Mouse (Mus musculus) left cerebral cortex, adult 9 months (tissue): Measurements from ENCODE around the gene Acot6.

Experiments used
- DNase-seq, 2 experiments: peaks; one replicate each; pipeline ENCODE4 v3.0.0; 2022; ENCODE audit warnings: low spot score in 2 of 2

The Acot6 gene

DNA sequence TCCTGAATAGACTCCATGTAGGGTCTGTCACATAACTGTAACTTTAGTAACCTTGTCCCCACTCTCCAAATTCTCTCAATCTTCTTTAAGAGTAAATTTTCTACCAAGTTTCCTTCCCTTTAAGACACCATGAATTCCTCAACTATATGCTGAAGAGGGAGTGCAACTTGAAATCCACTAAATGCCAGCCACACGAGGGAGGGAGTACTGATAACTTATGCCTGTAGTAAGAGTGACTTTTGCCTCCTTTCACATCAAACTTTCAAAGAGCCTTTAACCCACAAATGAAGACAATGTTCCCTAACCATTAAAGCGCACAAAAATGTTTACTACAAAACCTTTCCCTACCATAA, 1.0 kb downstream of the Acot6 start:
- DNase-seq: no peak

DNA sequence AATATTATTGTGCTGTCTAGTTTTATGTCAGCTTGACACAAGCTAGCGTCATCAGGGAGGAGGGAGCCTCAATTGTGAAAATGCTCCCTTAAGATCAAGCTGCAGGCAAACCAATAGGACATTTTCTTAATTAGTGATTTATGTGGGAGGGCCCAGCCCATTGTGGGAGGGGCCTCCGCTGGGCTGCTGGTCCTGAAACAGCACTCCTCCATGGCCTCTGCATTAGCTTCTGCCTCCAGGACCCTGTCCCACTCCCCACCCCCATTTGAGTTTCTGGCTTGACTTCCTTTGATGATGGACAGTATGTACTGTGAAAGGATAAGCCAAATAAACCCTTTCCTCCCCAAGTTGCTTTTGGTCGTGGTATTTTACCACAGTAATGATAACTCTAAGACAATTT, 6.6 kb downstream of the Acot6 start:
- no peak for DNase-seq

DNA sequence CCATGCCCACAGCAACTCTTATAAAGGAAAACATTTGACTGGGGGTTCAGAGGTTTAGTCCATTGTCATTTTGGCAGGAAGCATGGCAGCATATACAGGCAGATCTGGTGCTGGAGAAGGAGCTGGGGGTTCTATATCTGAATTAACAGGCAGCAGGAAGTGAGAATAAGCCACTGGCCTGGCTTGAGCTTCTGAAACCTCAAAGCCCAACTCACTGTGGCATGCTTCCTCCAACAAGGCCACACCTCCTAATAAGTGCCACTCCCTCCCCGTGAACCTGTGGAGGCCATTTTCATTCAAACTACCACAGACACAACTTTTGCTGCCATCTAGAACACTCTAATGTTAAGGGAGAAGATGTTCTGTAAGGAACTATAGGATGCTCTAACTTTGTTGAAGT, 7.2 kb downstream of the Acot6 start:
- no peak for DNase-seq

DNA sequence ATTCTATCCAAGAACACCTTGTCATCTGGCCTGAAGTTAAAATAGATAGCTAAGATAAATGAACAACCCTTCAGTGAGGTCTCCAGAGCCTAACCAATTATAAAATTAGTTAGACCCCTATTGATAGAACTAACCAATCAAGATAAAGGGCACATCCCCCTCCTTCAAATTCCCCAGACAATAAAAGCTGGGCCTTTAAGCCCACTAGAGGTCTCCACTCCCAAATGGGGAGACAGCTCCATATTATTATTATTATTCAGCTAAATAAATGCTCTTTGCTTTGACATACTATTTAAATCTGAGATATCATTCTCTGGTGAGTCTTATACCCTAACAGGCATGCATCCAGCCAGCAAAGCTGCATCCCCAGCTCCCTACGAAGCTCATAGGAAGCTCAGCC, 9.5 kb downstream of the Acot6 start:
- DNase-seq: no peak

DNA sequence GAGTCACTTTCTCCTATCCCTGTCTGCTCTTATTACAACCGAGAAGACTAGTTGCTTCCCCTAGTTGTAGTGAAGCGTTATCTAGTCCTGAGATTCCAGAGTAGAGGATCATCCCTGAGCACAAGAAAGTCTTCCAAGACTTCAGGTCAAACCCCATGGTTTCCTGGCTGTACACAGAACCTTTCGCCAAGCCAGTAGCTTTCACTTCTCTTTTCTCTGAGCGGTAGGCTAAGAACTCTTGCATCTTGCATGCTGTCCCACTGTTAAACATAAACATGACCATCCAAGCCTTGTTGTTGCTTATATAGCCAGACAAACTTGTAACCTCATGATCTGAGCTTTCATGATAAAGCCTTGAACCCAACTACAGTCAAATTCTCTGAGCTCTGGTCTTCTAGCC, 10.4 kb downstream of the Acot6 start:
- DNase-seq: no peak

DNA sequence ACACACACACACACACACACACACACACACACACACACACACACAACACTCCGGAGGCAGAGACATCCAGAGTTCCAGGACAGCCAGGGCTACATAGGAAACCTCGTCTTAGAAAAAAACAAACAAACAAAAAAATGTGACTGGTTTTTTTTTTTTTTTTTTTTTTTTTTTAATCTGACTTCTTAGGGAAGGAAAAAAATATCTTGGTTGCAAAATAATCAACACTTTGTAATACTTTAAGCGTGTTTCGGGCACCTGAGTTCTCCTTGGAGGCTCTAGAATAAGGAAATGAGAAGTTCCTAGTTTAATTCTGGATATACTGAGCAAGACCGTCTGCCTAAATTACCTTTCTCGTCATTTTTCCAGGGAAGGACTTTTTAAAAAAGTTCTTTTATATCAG, 13.2 kb downstream of the Acot6 start:
- no peak for DNase-seq

DNA sequence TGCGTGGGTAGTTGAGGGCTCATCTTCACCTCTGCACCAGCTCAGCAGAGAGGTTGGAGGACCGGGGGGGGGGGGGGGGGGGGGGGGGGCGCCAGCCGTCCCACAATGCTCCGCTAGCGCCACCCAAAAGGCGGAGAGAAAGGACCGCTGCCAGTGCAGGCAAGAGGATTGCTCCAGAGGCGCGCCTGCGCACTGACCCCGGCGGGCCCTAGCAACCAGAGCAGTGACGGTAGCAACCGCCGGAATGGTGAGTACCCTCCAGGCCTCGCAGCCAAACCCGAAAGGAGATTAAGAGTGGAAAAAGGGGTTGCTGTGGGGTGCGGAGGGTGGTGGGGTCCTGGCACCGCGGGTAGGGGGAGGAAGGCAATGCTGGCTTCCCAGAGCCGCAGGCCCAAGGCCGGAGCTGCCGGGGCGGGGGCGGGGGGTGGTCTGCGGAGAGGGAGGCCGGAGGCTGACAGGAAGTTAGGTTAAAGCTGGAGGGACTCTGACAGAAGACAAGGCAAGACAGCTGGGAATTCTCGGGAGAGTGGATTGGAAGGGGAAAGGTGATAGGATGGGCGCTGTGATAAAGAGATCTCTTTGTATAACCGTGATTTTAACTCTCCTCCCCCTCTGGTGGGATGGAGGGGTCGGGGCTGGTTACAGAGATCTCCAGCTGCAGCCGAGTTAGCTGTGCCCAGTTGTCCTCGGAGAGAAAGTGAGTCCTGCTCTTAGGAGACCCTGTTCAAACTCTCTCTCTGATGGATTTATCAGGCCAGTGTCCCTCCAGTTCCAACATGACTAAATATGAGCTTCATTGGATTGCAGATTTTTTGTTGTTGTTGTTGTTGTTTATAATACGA, 13.9 kb downstream of the Acot6 start, which contains the start of gene Dnal1:
TSS of gene Dnal1 (plus strand) at position 214 of the 842 bp plus-strand sequence.
- peak; percentile 47 to 86 for DNase-seq

DNA sequence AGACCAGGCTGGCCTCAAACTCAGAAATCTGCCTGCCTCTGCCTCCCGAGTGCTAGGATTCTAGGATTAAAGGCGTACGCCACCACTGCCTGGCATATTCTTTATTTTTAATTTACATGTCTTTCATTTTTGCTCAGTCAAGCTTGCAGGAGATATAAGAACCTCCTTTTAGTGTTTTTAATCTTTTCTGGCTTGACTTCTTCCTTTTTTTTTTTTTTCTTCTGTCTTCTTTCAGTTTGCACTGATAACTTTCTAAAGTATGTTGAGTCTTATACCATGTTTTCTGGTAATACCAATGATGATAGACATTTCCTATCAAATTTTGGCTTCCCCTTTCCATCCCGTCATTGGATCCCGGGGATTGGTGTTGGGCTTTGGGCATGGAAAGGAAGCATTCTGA, 19.1 kb downstream of the Acot6 start:
- DNase-seq: no peak

DNA sequence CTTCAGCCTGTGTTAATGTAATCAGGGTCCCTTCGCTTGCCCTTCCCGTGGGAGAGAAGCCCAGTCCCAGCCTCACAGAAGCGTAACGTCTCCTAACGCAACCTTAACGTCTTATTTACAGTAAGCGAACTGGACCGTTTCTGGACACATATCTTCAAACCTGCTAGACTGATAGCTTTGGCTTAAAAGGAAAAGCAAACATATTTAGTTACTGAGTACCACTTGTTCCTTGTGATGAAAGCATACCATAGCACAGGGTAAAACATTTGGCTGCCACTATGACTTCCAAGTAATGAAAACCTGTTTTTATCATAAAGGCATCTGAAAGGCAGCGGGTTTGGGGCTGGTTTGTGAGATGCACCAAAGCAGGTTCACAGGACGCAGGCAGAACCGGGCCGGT, 25.4 kb downstream of the Acot6 start:
- DNase-seq: no peak

DNA sequence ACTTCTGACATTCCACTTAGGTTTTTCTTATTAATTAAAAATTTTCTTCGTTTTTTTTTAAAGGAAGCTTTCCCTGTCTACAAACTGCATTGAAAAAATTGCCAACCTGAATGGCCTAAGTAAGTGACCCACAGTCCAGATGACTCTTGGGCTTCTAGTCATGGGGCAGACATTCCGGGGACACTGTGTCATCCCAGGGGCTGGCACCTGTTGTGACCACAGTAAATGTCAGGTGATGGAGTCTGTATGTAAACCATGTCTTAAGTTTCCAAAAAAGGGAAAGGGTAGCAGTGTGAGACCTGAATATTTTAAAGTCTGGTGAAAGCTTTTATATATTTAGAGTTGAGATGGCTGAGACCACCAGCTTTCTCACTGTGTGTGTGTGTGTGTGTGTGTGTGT, 26.4 kb downstream of the Acot6 start:
- DNase-seq: no peak

DNA sequence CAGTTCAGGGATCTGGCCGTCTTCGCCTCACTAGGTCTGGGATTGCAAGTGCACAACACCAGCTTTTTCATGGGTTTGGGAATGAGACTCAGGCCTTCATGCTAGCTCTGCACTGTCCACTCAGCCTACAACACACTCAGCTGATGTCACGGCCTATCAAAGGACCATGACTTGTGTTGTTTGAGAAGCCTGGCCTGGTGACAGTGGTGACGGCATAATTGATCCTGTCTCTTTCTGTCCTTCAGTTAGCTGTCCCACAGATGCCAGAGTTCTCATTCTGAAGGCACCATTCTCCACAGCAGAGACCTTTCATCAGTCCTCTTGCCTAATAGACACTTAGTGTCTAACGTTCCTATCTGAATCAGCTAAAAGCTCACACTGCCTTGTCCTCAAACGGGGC, 28.1 kb downstream of the Acot6 start:
- DNase-seq: peak in 1 of 2 experiments; percentile 33

DNA sequence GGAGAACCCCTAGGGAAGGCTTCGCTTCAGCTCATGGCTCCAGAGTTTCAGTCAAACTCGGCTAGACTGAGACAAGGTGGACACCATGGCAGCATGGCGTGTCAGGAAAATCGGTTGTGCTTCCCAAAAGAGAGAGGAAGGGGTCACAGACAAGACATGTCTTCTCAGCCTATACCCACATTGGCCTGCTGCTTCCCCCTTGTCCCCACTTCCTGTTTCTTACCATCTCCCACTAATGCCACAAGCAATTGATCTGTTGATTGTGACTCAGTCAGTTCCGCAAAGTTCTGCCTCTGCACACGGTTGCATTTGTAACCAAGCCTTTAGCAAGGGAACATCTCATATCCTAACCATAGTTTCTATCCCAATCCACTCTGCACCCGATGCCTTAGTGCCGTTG, 29.5 kb downstream of the Acot6 start:
- DNase-seq: no peak

DNA sequence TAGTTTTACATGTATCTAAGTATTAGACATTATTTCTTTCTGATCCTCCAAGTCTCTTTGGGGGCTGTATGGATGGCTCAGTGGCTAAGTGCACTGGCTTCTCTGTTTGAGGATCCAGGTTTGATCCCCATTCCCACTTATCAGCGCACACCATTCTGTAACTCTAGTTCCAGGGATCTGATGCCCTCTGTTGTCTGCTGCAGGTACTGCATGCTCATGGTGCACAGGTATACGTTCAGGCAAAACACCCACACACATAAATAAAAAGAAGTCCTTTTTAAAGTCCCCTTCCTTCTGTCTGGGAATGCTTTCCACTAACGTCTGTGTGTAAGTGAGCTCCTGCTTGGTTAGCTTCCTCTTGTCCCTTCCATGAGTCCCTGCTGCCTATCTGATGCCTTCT, 31.8 kb downstream of the Acot6 start:
- no peak for DNase-seq

DNA sequence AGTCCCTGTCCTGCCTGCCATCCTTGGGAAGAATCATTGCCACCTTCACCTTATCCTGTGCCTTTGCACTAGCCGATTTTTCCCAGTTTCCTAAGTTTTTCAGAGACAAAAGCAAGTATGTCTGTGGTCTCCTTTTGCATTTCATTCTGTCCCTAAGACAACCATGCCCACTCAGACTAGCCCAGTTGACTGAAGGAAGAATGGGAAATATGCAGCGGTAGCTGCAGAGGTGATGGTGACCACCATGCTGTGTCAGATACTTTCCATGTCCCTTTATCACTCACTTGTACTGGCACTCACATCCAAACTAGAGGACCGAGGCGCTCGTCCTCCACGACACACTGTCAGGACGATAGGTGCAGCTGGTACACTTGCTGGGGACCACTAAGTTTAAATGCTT, 36.7 kb downstream of the Acot6 start:
- DNase-seq: no peak

DNA sequence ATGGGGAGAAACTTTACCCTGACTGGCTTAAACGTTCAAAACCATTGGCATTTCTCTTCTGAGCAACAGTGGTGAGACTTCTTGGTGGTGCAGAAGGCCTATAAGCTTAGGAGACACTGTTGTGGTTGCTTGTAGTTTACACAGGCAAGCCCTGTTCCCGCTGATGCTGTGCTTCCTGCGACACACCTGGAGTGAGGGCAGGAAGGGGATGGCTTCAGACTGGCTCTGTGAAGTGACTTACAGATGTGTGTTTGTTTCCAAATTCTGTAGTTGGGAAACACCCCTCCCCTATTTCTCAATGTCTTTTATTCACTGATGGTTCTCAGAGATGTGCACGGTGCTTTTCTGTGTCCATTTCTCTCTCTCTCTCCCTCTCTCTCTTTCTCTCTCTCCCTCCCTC, 39.7 kb downstream of the Acot6 start:
- DNase-seq: no peak

DNA sequence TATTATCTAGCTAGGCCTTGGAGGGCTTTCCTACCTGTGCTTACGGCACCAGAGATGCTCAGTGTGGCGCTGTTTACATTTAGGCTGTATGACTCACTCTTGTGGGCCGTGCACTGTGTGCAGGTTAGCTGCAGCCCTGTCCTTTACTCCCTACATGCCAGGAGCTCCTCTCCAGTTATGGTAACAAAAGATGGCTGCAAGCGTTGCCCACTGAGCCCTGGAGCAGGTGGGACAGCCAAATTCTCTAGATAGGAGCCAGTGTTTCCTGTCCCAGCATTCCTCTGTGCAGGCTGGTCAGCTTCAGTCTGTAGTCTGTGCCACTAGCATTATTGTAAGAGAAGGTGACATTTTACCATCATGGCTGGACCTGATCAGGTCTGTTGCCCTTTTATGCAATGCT, 40.8 kb downstream of the Acot6 start:
- DNase-seq: no peak

DNA sequence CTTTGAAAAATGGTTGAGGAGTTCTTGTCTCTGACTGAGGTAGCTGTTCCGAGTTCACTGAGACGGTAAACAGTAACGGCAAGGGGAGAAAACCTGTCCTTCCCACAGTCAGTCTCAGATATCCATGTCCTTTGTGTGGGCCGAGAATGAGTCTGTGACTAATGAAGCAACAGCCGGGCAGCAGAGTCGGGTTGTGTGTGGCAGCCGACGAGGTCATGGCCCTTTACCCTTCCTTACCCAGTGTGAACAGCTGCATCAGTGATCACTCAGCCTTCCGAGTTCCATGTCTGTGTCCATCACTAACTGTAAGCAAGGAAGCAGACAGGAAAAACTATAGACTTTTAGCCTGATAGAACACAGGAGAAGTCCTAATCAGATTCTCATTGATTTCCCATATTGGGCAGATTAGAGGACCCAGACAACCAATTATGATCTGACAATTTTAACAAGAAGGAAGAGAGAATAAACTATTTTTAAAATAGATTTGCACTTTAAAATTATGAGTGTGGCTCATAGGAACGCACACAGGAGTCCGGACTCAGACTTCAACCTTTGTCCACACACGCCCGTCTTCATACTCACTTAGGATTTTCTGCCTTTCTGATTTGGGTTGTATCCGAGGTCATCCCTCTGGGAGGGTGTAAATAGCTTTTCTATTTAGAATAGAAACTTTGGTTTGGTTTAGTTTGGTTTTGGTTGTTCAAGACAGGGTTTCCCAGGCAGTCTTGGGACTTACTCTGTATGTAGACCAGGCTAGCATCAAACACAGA, 42.0 kb downstream of the Acot6 start:
- DNase-seq: no peak

DNA sequence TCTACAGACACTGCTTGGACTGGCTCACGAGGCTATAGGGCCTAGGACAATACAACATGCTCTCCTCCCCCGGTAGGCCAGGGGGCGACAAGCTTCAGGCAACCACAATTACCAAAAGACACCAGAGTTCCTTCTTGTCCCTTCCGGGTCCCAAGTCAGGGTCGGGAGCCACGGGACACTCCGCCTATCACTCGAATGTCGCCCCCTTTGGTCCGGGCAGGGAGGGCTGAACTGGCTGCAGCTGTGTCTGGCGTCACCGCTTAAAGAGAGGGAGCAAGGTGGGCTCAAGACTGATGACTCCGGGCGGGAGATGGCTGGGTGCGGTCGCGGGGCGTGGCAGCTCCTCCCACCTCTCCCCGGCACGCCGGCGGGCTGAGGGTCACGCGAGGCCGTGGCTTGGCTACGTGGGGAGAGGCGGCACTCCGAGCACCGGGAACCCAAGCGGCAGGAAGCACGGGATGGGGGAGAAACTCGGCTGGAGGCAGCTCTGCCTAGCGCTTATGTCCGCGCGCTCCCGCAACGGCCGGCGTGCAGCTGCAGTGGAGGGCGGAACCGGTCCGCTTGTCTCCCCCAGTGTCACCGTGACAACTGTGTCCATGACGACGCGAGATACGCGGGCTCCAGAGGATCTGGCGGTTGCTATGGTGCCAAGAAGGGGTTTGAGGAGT, 47.6 kb downstream of the Acot6 start, which contains the start of gene Pnma1:
TSS of gene Pnma1 (minus strand) at position 536 of the 668 bp plus-strand sequence.
- peak; percentile 57 to 77 for DNase-seq

DNA sequence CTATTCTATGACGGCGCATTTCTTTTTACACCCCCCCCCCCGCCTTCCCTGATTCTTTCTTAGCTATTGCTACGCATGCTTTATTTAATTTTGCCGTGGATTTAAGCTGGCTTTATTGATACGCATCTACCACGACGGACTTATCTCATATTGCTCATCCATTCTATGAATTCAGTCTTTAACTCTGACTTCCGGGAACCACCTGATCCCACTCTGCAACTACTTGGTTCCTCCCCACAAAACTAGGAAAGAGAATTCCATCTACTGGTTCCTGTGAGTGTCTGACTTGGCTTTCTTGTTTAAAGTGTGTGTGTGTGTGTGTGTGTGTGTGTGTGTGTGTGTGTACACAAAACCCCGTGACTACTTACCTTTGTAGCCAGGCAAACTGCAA, 48.2 kb downstream of the Acot6 start:
- no peak for DNase-seq

DNA sequence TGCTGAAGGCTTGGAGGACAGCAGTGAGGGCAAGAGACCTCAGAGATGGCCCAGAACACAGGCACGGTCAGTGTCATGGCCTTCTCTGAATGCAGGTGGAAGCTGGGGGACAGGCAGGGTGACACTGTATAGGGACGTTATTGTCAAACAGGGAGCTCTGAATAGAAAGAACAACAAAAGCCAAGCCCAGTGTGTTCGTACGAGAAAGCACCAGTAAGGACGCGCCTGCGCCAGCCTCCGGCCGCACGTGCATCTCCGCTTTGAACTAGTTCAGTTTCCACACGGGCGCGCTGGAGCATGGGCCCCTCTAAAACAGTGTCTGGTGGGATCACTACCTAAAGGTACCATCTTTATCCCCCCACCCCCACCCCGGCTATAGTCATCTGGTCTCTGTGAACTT, 49.5 kb downstream of the Acot6 start:
- no peak for DNase-seq

DNA sequence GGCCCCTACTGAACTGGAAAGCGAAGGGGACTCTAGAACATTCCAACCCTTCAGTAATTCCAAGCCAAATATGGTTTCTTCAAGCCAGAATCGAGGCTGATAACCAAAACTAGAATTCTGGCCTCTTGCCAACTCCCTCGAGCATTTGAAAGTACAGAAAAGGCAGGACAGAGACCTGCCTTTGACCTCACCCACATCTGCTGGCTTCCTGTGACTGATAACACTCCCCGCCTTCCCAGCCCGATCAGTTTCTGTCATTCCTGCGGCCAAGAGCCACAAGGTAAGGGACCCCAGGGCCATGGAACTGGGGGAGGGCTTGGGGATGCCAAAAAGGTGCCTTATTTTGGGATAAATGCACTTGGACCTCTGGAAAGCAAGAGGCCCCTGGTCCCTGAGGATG, 50.5 kb downstream of the Acot6 start:
- DNase-seq: no peak

DNA sequence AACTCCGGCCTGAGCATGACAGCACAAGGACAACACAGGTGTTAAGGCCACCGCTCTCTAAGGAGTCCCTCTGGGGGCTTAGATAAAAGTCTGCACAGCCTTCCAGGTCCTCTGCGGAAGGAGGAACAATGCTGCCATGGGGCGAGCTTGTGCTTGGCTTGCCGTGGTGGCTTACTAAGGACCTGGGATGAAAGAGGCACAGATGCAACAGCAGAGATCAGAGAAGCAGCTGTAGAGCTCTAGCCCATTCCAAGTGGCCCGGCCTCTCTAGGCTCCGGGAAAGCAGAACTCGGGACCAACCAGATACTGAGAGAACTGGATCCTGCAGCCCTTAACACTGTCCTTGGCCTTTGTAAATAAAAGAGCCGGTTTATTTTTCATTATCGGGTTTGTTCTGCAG, 51.5 kb downstream of the Acot6 start:
- no peak for DNase-seq
